Mouse (Mus musculus) limb, embryonic 12.5 days (tissue): ENCODE measurements at regions not wholly inside any gene's neighbourhood (a gene's known extent, or its start where the extent isn't known, plus 50 kb on each side); places are given as distances from the start of the nearest gene placed in this dataset.

Experiments
- ATAC-seq: fragments of 200-750 bp; cut with Nextera tagmentation; 2 replicates; pipeline ENCODE4 v1.8.0; 2017; ENCODE audit warnings: low read depth, moderate TSS enrichment; ENCODE audit not compliant: insufficient number of reproducible peaks, insufficient read depth, low FRiP score, low TSS enrichment
- H3K27ac ChIP-seq: fragments of 300-500 bp; sonication (generic); 2 replicates; pipeline ENCODE4 v1.5.1; 2016; ENCODE audit warnings: mild to moderate bottlenecking, moderate library complexity
- H3K27me3 ChIP-seq: fragments of 300-500 bp; sonication (generic); 2 replicates; pipeline ENCODE4 v1.6.1; 2016; ENCODE audit warnings: mild to moderate bottlenecking, moderate library complexity
- H3K36me3 ChIP-seq: fragments of 300-500 bp; sonication (generic); 2 replicates; pipeline ENCODE4 v1.6.1; 2016; ENCODE audit warnings: mild to moderate bottlenecking, moderate library complexity
- H3K4me1 ChIP-seq: fragments of 300-500 bp; sonication (generic); replicated peaks from 2 replicates; pipeline ENCODE4 v1.6.1; 2016
- H3K4me2 ChIP-seq: fragments of 300-500 bp; sonication (generic); 2 replicates; pipeline ENCODE4 v1.6.1; 2016; ENCODE audit warnings: mild to moderate bottlenecking, moderate library complexity
- H3K4me3 ChIP-seq: fragments of 300-500 bp; sonication (generic); replicated peaks from 2 replicates; pipeline ENCODE4 v1.5.1; 2016; ENCODE audit warnings: mild to moderate bottlenecking
- H3K9ac ChIP-seq: fragments of 300-500 bp; sonication (generic); replicated peaks from 2 replicates; pipeline ENCODE4 v1.6.1; 2016; ENCODE audit warnings: mild to moderate bottlenecking, moderate library complexity
- H3K9me3 ChIP-seq: fragments of 300-500 bp; sonication (generic); 2 replicates; pipeline ENCODE4 v1.6.1; 2016; ENCODE audit warnings: mild to moderate bottlenecking, moderate library complexity
- WGBS: fragments of 180-500 bp; shearing (Covaris S2); methylation state at CpG from one replicate; pipeline ENCODE4 v1.1.7; 2016; 5-methylcytosine and 5-hydroxymethylcytosine counted together

- Histone ChIP-seq H3K4me1 (no peaks in the 10 kb centered on the region), H3K4me3 (no peak overlapping the region), H3K36me3 (no peaks in the 10 kb centered on the region), H3K27ac (no peak overlapping the region), H3K9me3 (peaks cover 4% of the 10 kb centered on the region; the same call in 1 of the 2 replicates), H3K27me3 (no peaks in the 10 kb centered on the region), H3K4me2 (no peak overlapping the region), H3K9ac (no peak overlapping the region)
- no peak for ATAC-seq
- WGBS = 89% methylated on average over 8 of the region's 8 CpGs
Measured at GRCm38 (mm10) chr8:114052426-114052825, 80.9 kb upstream of the Nudt7 start.

GRCm38 (mm10) chr8:114063566-114063965 lies 69.8 kb upstream of the Nudt7 start:
- Histone ChIP-seq H3K9me3 (no peaks in the 10 kb centered on the region), H3K4me3 (no peak overlapping the region), H3K36me3 (no peaks in the 10 kb centered on the region), H3K9ac (no peak overlapping the region), H3K27ac (no peak overlapping the region), H3K4me1 (no peaks in the 10 kb centered on the region), H3K4me2 (no peak overlapping the region), H3K27me3 (no peaks in the 10 kb centered on the region)
- ATAC-seq = no peak

GRCm38 (mm10) chr8:114072330-114072729 lies 61.0 kb upstream of the Nudt7 start:
- H3K27ac ChIP-seq = no peak overlapping the region
- H3K4me2 ChIP-seq = no peak overlapping the region
- H3K36me3 ChIP-seq = no peaks in the 10 kb centered on the region
- H3K4me3 ChIP-seq = no peak overlapping the region
- no peak for ATAC-seq
- H3K9me3 ChIP-seq = no peaks in the 10 kb centered on the region
- no peaks in the 10 kb centered on the region for H3K27me3 ChIP-seq
- 76% methylated on average over 8 of the region's 8 CpGs for WGBS
- no peak overlapping the region for H3K9ac ChIP-seq
- no peaks in the 10 kb centered on the region for H3K4me1 ChIP-seq

- no peak for ATAC-seq
- no peaks in the 10 kb centered on the region for H3K36me3 ChIP-seq
- no peak overlapping the region for H3K9ac ChIP-seq
- no peaks in the 10 kb centered on the region for H3K27me3 ChIP-seq
- H3K4me1 ChIP-seq = no peaks in the 10 kb centered on the region
- H3K4me2 ChIP-seq = no peak overlapping the region
- H3K4me3 ChIP-seq = no peak overlapping the region
- no peaks in the 10 kb centered on the region for H3K9me3 ChIP-seq
- H3K27ac ChIP-seq = no peak overlapping the region
- 88% methylated on average over 2 of the region's 2 CpGs for WGBS
Measured at GRCm38 (mm10) chr8:114074122-114074521, 59.2 kb upstream of the Nudt7 start.

GRCm38 (mm10) chr8:114076701-114077100 lies 56.7 kb upstream of the Nudt7 start:
- H3K4me2 ChIP-seq = no peak overlapping the region
- H3K9me3 ChIP-seq = no peaks in the 10 kb centered on the region
- no peak overlapping the region for H3K9ac ChIP-seq
- H3K36me3 ChIP-seq = no peaks in the 10 kb centered on the region
- H3K27ac ChIP-seq = no peak overlapping the region
- ATAC-seq = no peak
- no peaks in the 10 kb centered on the region for H3K27me3 ChIP-seq
- 87% methylated on average over 5 of the region's 5 CpGs for WGBS
- no peaks in the 10 kb centered on the region for H3K4me1 ChIP-seq
- no peak overlapping the region for H3K4me3 ChIP-seq

- H3K4me1 ChIP-seq = no peaks in the 10 kb centered on the region
- no peak overlapping the region for H3K9ac ChIP-seq
- H3K27ac ChIP-seq = no peak overlapping the region
- no peak overlapping the region for H3K4me2 ChIP-seq
- no peaks in the 10 kb centered on the region for H3K9me3 ChIP-seq
- no peak for ATAC-seq
- no peak overlapping the region for H3K4me3 ChIP-seq
- no peaks in the 10 kb centered on the region for H3K36me3 ChIP-seq
- 16% methylated on average over 10 of the region's 10 CpGs for WGBS
- no peaks in the 10 kb centered on the region for H3K27me3 ChIP-seq
Measured at GRCm38 (mm10) chr8:114081049-114081756, 52.2 kb upstream of the Nudt7 start.

GRCm38 (mm10) chr8:114081757-114082059 lies 51.6 kb upstream of the Nudt7 start:
- H3K27ac ChIP-seq = no peak overlapping the region
- WGBS = 70% methylated on average over 3 of the region's 3 CpGs
- no peak overlapping the region for H3K9ac ChIP-seq
- no peak overlapping the region for H3K4me2 ChIP-seq
- no peaks in the 10 kb centered on the region for H3K9me3 ChIP-seq
- H3K4me1 ChIP-seq = no peaks in the 10 kb centered on the region
- H3K36me3 ChIP-seq = no peaks in the 10 kb centered on the region
- no peak for ATAC-seq
- no peak overlapping the region for H3K4me3 ChIP-seq
- no peaks in the 10 kb centered on the region for H3K27me3 ChIP-seq
